Mouse (Mus musculus) lung, postnatal 4 days (tissue): ENCODE results near the gene Ino80e.

ENCODE experiments used
- DNase-seq, 2 experiments: peaks; one replicate each; pipeline ENCODE4 v3.0.0; 2021

The Ino80e gene

GRCm38 (mm10) chr7:126808703-126809455 is 53.3 kb downstream of the Ino80e start:
- DNase-seq: peak; percentile 87 to 92

GRCm38 (mm10) chr7:126807405-126807804 is 54.8 kb downstream of the Ino80e start:
- DNase-seq: no peak

- DNase-seq: peak; percentile 53 to 75
Measured at GRCm38 (mm10) chr7:126806956-126807355, 55.2 kb downstream of the Ino80e start.

GRCm38 (mm10) chr7:126803751-126804150 is 58.4 kb downstream of the Ino80e start:
- DNase-seq: no peak

- DNase-seq: no peak
Measured at GRCm38 (mm10) chr7:126803181-126803580, 59.0 kb downstream of the Ino80e start.

- DNase-seq: no peak
Measured at GRCm38 (mm10) chr7:126802134-126802889, 59.9 kb downstream of the Ino80e start.

GRCm38 (mm10) chr7:126801057-126801422 is 61.1 kb downstream of the Ino80e start:
- DNase-seq: no peak
